Mouse (Mus musculus): ENCODE data around the gene Cabp4. TPM values are rescaled to one million over a fixed set of nuclear protein-coding genes. Genes with fewer than 3 reads are reported as not detected.

Gene Cabp4
- 0.05 and 0.11 TPM in 2 replicates for polyA plus RNA-seq (2012; rRNA removed)

DNA sequence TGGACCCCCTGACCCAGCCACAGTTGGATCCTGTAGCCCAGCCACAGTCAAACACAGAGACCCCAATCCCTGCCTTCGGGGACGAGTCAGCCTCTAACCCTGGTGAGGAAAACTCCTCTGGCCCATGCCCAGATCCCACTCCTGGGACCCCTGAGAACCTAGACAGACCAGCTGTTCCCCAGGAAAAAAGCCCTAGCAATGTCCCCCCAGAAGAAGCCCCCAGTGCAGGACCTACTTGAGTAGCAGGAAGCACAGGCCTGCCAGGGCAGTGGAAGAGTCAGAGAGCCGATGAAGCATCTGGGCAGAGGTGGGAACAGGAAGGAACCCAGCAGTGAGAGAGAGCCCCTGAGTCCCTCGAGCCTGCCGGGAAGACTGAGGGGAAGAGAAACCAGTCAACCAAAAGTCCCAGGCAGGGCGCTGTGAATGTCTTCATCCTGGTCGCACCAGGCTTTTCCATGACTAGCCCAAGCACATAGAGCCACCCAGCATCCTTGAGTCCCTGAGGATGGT is at the start of gene Cabp4:
Gene Cabp4 (minus strand): TSS at position 275 of the 510 bp plus-strand sequence.

GRCm38 (mm10) chr19:4191528-4192250 is 47.9 kb upstream of the Cabp4 start, which contains the start of gene Ppp1ca:
TSS of gene Ppp1ca (plus strand) at chr19:4192065.

DNA sequence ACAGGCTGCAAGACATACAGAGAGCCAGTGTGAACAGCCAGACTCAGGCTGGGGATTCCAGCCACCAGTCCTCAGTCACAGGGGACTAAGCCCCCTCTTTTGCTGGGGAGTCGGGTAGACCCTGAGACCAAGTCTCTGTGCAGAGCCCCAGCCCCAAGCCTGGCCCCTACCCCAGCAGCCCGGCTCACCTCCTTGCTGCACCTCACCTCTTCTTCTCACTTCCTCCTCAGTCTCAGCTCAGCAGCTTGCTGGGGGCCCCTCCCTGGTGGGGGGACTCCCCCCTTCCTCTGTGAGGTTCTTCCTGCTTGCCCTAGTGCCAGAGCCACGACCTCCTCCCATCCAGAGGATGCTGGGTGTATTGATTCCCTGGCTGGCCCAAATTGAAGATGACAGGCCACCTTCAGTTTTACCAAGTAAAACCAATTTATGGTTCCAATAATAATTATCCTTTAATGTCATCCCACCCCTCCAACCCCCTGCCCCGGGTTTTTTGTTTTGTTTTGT is 47.0 kb upstream of the Cabp4 start, which contains the start of gene Tbc1d10c:
Gene Tbc1d10c (minus strand): TSS at position 454 of the 504 bp plus-strand sequence.

DNA sequence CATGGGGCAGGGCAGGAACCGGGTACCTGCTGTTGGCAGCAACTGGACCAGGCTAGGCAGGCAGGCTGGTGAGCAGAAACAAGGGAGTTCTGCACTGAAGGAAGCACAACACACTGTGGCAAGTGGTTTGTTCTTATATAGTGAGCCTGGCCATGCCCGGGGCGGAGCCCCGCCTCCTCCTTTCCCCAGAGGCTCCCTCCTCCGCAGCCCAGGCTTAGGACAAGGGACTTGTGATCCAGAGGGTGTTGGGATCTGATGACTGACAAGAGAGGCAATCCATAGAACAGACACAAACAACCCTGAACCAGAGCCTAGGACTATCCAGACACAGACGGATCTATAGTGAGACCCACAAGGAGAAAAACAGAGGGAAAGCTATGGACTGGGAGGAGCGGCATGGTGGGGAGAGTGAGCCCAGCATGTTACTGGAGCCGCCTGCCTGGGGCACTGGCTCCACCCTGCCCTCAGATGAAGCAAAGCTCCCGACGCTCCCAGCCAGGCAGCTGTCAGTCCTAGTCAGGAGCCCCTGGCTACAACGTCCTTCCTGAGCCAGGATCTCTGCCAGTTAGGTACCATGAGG is 31.6 kb upstream of the Cabp4 start, which contains the start of gene Carns1:
Gene Carns1 (minus strand): TSS at position 112 of the 580 bp plus-strand sequence.

DNA sequence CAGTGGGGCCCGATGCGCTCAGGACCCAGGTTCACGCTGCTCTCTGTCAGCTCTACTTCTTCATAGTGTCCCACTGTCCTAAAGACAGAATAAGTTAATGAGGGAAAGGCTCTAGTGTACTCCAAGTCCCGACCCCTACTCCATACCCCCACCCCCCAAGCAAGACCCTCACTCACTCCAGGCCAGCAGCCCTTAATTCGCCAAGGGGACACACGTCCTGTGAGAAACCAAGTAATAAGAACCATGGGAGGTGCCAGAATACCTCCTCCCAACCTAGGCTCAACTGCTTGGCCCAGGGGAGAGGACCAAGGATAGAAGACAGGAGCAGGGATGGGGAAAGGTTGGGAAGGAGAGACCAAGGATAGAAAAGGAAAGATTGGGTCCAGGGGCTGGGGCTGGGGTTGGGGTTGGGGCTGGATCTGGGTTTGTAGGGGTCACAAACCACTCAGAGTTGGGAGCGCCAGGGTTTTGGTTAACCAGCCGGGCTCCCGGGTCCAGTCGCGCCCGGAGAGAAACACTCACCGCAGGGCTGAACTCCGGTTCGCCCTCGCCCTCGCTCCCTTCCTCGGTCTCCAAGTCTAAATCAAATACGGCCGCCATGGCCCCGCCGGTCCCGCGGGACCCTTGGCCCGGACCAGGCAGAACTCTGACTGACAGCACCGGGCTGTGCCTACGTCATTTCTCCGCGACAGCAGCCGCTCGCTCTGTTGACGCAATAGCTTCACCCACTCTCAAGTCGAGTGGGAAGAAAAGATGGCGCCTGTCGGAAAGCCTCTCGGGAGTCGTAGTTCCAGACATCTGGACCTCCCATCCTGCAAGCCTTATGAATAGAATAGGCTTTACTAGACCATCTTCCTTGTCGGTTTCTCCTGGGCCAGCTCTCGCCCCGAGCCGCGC is 19.1 kb upstream of the Cabp4 start, which contains the start of gene Rps6kb2:
Gene Rps6kb2 (minus strand): TSS at position 709 of the 897 bp plus-strand sequence.

DNA sequence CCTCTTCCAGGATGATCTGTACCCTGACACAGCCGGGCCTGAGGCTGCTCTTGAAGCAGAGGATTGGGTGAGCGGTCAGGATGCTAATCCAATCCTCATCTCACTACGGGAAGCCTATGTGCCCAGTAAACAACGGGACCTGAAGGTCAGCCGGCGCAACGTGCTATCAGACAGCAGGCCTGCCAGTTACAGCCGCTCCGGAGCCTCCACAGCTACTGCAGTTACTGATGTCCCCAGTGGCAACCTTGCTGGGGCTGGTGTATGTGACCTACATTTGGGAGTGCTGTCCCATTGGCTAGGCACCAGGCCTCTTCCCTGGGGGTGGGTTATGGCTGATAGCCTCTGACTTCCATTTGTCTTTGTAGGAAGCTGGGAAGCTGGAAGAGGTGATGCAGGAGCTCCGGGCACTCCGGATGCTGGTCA is 9.4 kb upstream of the Cabp4 start, which contains the start of gene Ptprcap:
Gene Ptprcap (plus strand): TSS at position 373 of the 423 bp plus-strand sequence.

GRCm38 (mm10) chr19:4148491-4148806 is 4.6 kb upstream of the Cabp4 start, which contains the start of gene Coro1b:
TSS of gene Coro1b (plus strand) at chr19:4148619.

DNA sequence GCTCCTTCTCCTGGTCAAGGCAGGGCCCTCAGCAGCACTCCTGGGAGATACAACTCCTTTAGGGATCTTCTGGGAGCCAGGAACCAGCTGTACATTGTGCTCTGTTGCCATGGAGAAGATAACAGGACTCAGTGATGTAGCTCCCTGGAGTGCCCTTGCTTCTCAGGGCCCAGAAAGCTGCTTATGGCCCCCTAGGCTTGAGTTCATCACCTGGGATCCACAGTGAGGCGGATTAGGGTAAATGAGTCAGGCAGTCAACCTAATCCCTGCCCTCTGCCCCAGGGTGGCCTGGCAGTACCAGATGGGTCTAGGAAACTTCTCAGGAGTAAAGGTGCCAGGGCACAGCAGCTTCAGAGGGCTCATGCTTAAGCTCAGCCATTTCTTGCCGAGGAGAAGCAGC is 4.4 kb downstream of the Cabp4 start, which contains the start of gene Gpr152:
Gene Gpr152 (plus strand): TSS at position 342 of the 400 bp plus-strand sequence.

DNA sequence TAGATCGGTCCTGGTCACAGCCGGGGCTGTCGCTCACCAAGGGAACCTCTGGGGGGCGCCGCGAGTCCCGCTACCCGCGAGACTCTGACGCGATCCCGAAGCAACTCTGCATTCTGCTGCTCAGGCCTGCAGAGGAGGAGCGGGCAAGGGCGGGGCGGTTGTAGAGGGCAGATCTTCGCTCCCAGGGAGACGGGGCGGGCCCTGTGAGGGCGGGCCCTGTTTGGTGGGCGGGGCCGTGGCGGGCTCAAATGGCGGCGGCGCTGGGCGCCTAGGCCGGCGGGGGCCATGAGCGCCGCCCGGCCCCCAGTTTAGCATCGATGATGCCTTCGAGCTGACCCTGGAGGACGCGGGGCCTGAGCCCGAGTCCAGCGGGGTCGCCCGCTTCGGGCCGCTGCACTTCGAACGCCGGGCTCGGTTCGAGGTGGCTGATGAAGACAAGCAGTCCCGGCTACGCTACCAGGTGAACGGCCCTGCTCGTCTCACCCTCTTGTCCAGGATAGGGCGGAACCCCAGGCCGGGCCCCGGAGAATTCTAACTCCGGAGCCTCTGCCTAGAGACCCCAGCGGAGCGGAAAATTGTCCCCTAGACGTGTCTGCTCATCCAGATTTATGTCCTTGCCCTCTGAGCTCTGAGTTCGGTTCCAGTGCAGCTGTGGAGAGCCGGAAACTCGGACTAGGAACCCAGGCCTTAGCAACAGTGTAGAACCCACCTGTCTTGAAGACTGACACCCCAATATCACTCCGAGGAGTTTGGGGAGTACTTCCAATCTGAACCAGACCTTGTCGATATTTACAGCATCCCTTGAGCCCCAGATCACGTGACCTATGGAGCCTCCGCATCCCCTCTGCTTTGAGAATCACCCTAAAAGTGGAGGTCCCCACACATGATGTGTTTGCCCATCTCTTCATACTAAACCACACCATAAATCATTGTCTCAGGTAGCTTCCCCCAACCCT is 17.8 kb downstream of the Cabp4 start, which contains the start of gene Aip:
Gene Aip (minus strand): TSS at position 118 of the 956 bp plus-strand sequence.

GRCm38 (mm10) chr19:4099837-4100717 is 43.8 kb downstream of the Cabp4 start, which contains the start of gene Pitpnm1:
TSS of gene Pitpnm1 (plus strand) at chr19:4099998.

GRCm38 (mm10) chr19:4096642-4097440 is 47.0 kb downstream of the Cabp4 start, which contains the start of gene Cdk2ap2:
TSS of gene Cdk2ap2 (plus strand) at chr19:4097182.

Other genes starting within 250 kb of the Cabp4 start
- gene Tcirg1, start 236.9 kb downstream of the Cabp4 start, polyA plus RNA-seq (2012; rRNA removed) = 65.9 and 66.2 TPM in 2 replicates
- 142 and 207 TPM in 2 replicates for gene Ndufs8, start 231.3 kb downstream of the Cabp4 start, polyA plus RNA-seq (2012; rRNA removed)
- gene Aldh3b1, start 214.2 kb downstream of the Cabp4 start, polyA plus RNA-seq (2012; rRNA removed) = 0.60 and 0.68 TPM in 2 replicates
- gene Unc93b1, start 208.8 kb downstream of the Cabp4 start, polyA plus RNA-seq (2012; rRNA removed) = 8.5 and 11.6 TPM in 2 replicates
- not detected in 2 replicates for gene Aldh3b3, start 185.4 kb downstream of the Cabp4 start, polyA plus RNA-seq (2012; rRNA removed)
- 0.38 and 0.76 TPM in 2 replicates for gene Aldh3b2, start 171.7 kb downstream of the Cabp4 start, polyA plus RNA-seq (2012; rRNA removed)
- gene Acy3, start 157.5 kb downstream of the Cabp4 start, polyA plus RNA-seq (2012; rRNA removed) = 2.2 and 3.4 TPM in 2 replicates
- 0.11 and 0.15 TPM in 2 replicates for gene Tbx10, start 151.3 kb downstream of the Cabp4 start, polyA plus RNA-seq (2012; rRNA removed)
- gene Nudt8, start 143.5 kb downstream of the Cabp4 start, polyA plus RNA-seq (2012; rRNA removed) = 4.7 and 10.6 TPM in 2 replicates
- gene Gm49405, start 143.4 kb downstream of the Cabp4 start, polyA plus RNA-seq (2012; rRNA removed) = 2.9 and 4.4 TPM in 2 replicates
- 8.2 and 13.0 TPM in 2 replicates for gene Doc2g, start 140.7 kb downstream of the Cabp4 start, polyA plus RNA-seq (2012; rRNA removed)
- 153 and 167 TPM in 2 replicates for gene Ndufv1, start 131.2 kb downstream of the Cabp4 start, polyA plus RNA-seq (2012; rRNA removed)
- gene Gstp1, start 106.0 kb downstream of the Cabp4 start, polyA plus RNA-seq (2012; rRNA removed) = 218 and 263 TPM in 2 replicates
- 0.24 and 9.3 TPM in 2 replicates for gene Gstp2, start 98.0 kb downstream of the Cabp4 start, polyA plus RNA-seq (2012; rRNA removed)
- 0.98 and 2.2 TPM in 2 replicates for gene Gstp3, start 84.5 kb downstream of the Cabp4 start, polyA plus RNA-seq (2012; rRNA removed)
- 0.07 TPM in 1 of 2 replicates, not detected in the other for gene Cabp2, start 62.5 kb downstream of the Cabp4 start, polyA plus RNA-seq (2012; rRNA removed)
- 33.8 and 35.4 TPM in 2 replicates for gene Cdk2ap2, start 46.9 kb downstream of the Cabp4 start, polyA plus RNA-seq (2012; rRNA removed)
- 23.9 and 25.8 TPM in 2 replicates for gene Pitpnm1, start 44.0 kb downstream of the Cabp4 start, polyA plus RNA-seq (2012; rRNA removed)
- gene Aip, start 18.2 kb downstream of the Cabp4 start, polyA plus RNA-seq (2012; rRNA removed) = 53.3 and 100 TPM in 2 replicates
- 0.02 and 0.06 TPM in 2 replicates for gene Gpr152, start 4.2 kb downstream of the Cabp4 start, polyA plus RNA-seq (2012; rRNA removed)
- gene Coro1b, start 4.6 kb upstream of the Cabp4 start, polyA plus RNA-seq (2012; rRNA removed) = 168 and 188 TPM in 2 replicates
- 2.7 and 3.3 TPM in 2 replicates for gene Ptprcap, start 9.6 kb upstream of the Cabp4 start, polyA plus RNA-seq (2012; rRNA removed)
- gene Rps6kb2, start 19.3 kb upstream of the Cabp4 start, polyA plus RNA-seq (2012; rRNA removed) = 51.0 and 60.7 TPM in 2 replicates
- 3.5 and 4.1 TPM in 2 replicates for gene Carns1, start 31.4 kb upstream of the Cabp4 start, polyA plus RNA-seq (2012; rRNA removed)
- gene Tbc1d10c, start 47.3 kb upstream of the Cabp4 start, polyA plus RNA-seq (2012; rRNA removed) = 1.8 and 2.9 TPM in 2 replicates
- gene Ppp1ca, start 48.0 kb upstream of the Cabp4 start, polyA plus RNA-seq (2012; rRNA removed) = 375 and 508 TPM in 2 replicates
- gene Rad9a, start 57.6 kb upstream of the Cabp4 start, polyA plus RNA-seq (2012; rRNA removed) = 37.9 and 54.0 TPM in 2 replicates
- 2.9 and 11.1 TPM in 2 replicates for gene Clcf1, start 70.2 kb upstream of the Cabp4 start, polyA plus RNA-seq (2012; rRNA removed)
- gene AC109138.7, start 70.3 kb upstream of the Cabp4 start, polyA plus RNA-seq (2012; rRNA removed) = not detected in 2 replicates
- gene Pold4, start 87.9 kb upstream of the Cabp4 start, polyA plus RNA-seq (2012; rRNA removed) = 11.8 and 19.7 TPM in 2 replicates
- gene Ssh3, start 125.1 kb upstream of the Cabp4 start, polyA plus RNA-seq (2012; rRNA removed) = 14.4 and 16.9 TPM in 2 replicates
- gene Ankrd13d, start 139.1 kb upstream of the Cabp4 start, polyA plus RNA-seq (2012; rRNA removed) = 16.2 and 18.8 TPM in 2 replicates
- gene Grk2, start 162.2 kb upstream of the Cabp4 start, polyA plus RNA-seq (2012; rRNA removed) = 71.3 and 119 TPM in 2 replicates